Mouse (Mus musculus) stomach, postnatal 0 days (tissue): ENCODE measurements at regions not wholly inside any gene's neighbourhood (a gene's known extent, or its start where the extent isn't known, plus 50 kb on each side); places are given as distances from the start of the nearest gene placed in this dataset.

Experiments used
- CTCF ChIP-seq: IDR thresholded peaks from 2 replicates; pipeline ENCODE4 v1.5.1; 2016; ENCODE audit warnings: antibody characterized with exemption, low read depth, mild to moderate bottlenecking, moderate library complexity
- EP300 ChIP-seq: optimal IDR thresholded peaks from 2 replicates; pipeline ENCODE3; 2016; ENCODE audit warnings: antibody characterized with exemption

- TF ChIP-seq CTCF, result no peak
- TF ChIP-seq EP300, result no peak
These were observed 725.0 kb upstream of the Pfkp start for GRCm38 (mm10) chr13:7373559-7373958.
